Mouse (Mus musculus) bone marrow macrophage, adult 2 months (primary cell): Measurements from ENCODE around the gene Dok3. TPM values are rescaled to one million over a fixed set of nuclear protein-coding genes. Genes with fewer than 3 reads are reported as not detected.
"Not testable (repeated sequence)": the region's sequence is repeated elsewhere in the genome, so short reads cannot be mapped to it uniquely, and the experiment has no call there.

Source experiments
- H3K27ac ChIP-seq: 2 replicates; pipeline ENCODE4 v1.5.1; 2012; ENCODE audit warnings: low read depth, low read length; ENCODE audit not compliant: insufficient read depth
- H3K4me1 ChIP-seq: 2 replicates; pipeline ENCODE4 v1.6.1; 2012; ENCODE audit warnings: low read length; ENCODE audit not compliant: control insufficient read depth, insufficient read depth
- H3K4me3 ChIP-seq: 2 replicates; pipeline ENCODE4 v1.5.1; 2012; ENCODE audit warnings: mild to moderate bottlenecking, low read length, moderate library complexity; ENCODE audit not compliant: insufficient read depth
- CTCF ChIP-seq: IDR thresholded peaks from 2 replicates; pipeline ENCODE4 v1.5.1; 2012; ENCODE audit warnings: low read depth, mild to moderate bottlenecking, low read length, moderate library complexity
- POLR2A ChIP-seq: IDR thresholded peaks from 2 replicates; pipeline ENCODE4 v1.6.1; 2012; ENCODE audit warnings: mild to moderate bottlenecking, low read depth, low read length, borderline replicate concordance
- polyA plus RNA-seq: library from polyadenylated mRNA; stranded (reverse); fragments of >200 nt; gene quantifications from 2 replicates; pipeline ENCODE4 v1.2.4, GENCODE M21; 2012; ENCODE audit not compliant: missing spikeins, insufficient read depth, insufficient read length

Dok3 gene
- polyA plus RNA-seq, 1 experiment: 94.2 TPM

DNA sequence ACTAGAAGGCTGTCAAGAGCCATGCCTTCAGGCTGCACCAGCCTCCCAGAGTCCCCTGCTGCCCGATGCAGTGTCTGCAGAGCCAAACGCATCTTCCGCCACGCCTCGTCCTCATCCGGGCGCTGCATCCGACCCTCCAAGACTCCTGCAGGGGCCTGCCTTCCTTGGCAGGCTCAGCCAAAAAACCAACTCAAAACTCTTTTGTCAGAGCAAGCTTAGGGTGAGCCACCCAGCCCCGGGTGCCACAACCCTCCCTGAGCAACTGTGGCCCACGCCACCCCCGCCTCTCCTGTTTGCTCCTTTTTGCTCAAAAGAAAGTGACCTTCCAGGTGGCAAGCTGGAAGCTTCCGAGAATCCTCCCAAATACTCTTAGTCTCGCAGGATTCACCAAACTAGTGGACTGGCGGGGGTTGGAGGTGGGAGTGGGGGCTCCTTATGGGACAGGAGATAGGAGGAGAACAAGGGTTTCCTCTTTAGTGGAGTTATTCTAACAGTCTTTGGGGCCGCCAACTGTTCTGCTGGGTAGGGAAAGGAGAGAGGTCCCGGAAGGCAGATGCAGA, 40.7 kb upstream of the Dok3 start:
- H3K27ac ChIP-seq: no peak overlapping the region
- H3K4me3 ChIP-seq: peak overlapping the region; percentile 99
- TF ChIP-seq CTCF (no peak), POLR2A (no peak)
- peaks cover 14% of the 10 kb centered on the region for H3K4me1 ChIP-seq

- H3K4me3 ChIP-seq, H3K27ac ChIP-seq: not testable (repeated sequence)
- H3K4me1 ChIP-seq: peaks cover 14% of the 10 kb centered on the region
These were observed 39.4 kb upstream of the Dok3 start for GRCm38 (mm10) chr13:55568524-55568923.

GRCm38 (mm10) chr13:55567949-55568348, 38.9 kb upstream of the Dok3 start:
- H3K4me3 ChIP-seq: no peak overlapping the region
- H3K27ac ChIP-seq: no peak overlapping the region
- H3K4me1 ChIP-seq: peaks cover 14% of the 10 kb centered on the region
- no peak for TF ChIP-seq CTCF
- TF ChIP-seq POLR2A: no peak

GRCm38 (mm10) chr13:55567001-55567400, 37.9 kb upstream of the Dok3 start:
- TF ChIP-seq CTCF: no peak
- TF ChIP-seq POLR2A: no peak
- Histone ChIP-seq H3K4me1 (peaks cover 16% of the 10 kb centered on the region), H3K27ac (no peak overlapping the region), H3K4me3 (no peak overlapping the region)

- TF ChIP-seq CTCF (no peak), POLR2A (no peak)
- peaks cover 16% of the 10 kb centered on the region for H3K4me1 ChIP-seq
- no peak overlapping the region for H3K27ac ChIP-seq
- no peak overlapping the region for H3K4me3 ChIP-seq
These were observed 34.3 kb upstream of the Dok3 start for GRCm38 (mm10) chr13:55563266-55563879.

- TF ChIP-seq CTCF (no peak), POLR2A (no peak)
- no peak overlapping the region for H3K27ac ChIP-seq
- peaks cover 13% of the 10 kb centered on the region for H3K4me1 ChIP-seq
- no peak overlapping the region for H3K4me3 ChIP-seq
These were observed 28.4 kb upstream of the Dok3 start for GRCm38 (mm10) chr13:55557499-55557898.

DNA sequence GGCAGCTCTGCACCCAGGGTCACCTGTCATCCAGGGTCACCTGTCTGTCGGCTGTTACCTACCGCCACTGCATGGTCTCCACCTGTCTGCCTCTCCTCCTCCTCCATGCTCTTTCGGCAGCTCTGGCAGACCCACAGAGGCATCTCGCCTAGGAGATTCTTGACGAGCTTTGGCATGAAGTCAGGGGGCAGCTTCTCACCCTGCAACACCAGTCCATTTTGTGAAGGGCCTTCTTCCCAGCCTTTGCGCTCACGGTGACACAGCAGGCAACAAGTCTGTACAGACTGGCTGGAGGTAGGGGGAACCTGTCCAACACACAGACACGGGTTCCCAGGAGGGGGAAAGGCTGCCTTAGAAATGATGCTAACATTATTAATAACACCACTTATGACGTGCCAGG, 26.8 kb upstream of the Dok3 start:
- TF ChIP-seq POLR2A: no peak
- no peak for TF ChIP-seq CTCF
- Histone ChIP-seq H3K4me3 (no peak overlapping the region), H3K4me1 (peaks cover 9% of the 10 kb centered on the region), H3K27ac (no peak overlapping the region)

DNA sequence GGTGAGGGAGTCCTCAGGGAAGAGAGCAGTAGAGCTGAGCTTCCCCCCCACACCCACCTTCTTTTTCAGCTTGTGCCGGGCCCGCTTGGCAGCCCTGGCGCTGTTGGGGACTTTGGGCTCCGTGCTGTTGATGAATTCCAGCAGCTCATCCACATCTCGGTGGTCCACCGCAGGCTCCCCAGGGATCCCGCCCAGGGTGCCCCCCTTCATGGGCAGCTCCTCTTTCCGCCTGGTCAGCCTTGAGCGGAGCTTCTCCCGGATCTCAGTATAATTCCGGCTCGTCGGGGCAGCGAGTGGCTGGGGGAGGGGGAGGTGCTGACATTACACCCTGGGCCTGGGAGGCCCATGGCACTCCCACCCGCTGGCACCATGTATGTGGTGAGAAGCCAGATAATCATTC, 20.0 kb upstream of the Dok3 start:
- TF ChIP-seq CTCF (no peak), POLR2A (no peak)
- Histone ChIP-seq H3K4me1 (no peaks in the 10 kb centered on the region), H3K4me3 (no peak overlapping the region), H3K27ac (no peak overlapping the region)

DNA sequence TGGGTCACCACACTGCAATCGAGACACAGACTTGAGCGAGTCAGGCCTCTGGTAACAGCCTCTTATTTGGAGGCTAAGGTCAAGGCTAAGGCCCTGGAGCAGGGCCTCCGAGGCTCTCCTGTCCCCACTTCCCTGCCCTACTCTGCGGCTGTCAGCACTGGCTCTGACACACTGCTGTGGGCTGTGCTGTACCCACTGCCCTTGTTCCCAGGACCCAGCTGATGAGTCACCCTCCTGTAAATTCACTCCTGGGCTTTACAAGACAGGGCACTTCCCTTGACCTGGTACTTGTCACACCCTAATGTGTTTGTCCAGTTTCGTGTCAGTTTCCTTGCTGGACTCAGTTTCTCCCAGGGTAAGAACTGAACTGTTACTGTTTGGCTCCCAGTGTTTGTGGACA, 19.3 kb upstream of the Dok3 start:
- H3K27ac ChIP-seq: no peak overlapping the region
- no peak overlapping the region for H3K4me3 ChIP-seq
- TF ChIP-seq CTCF (no peak), POLR2A (no peak)
- H3K4me1 ChIP-seq: no peaks in the 10 kb centered on the region

- no peaks in the 10 kb centered on the region for H3K4me1 ChIP-seq
- no peak for TF ChIP-seq CTCF
- H3K27ac ChIP-seq: no peak overlapping the region
- H3K4me3 ChIP-seq: no peak overlapping the region
These were observed 18.8 kb upstream of the Dok3 start for GRCm38 (mm10) chr13:55547916-55548315.

- TF ChIP-seq CTCF: no peak
- no peak for TF ChIP-seq POLR2A
- Histone ChIP-seq H3K27ac (no peak overlapping the region), H3K4me3 (no peak overlapping the region), H3K4me1 (no peaks in the 10 kb centered on the region)
These were observed 15.7 kb upstream of the Dok3 start for GRCm38 (mm10) chr13:55544792-55545191.
